Mouse (Mus musculus) embryonic fibroblast, embryonic 13.5 days (primary cell): ENCODE data around the gene Nfib. TPM values are rescaled to one million over a fixed set of nuclear protein-coding genes. Genes with fewer than 3 reads are reported as not detected.

Experiments used
- H3K27ac ChIP-seq: 2 replicates; pipeline ENCODE4 v1.5.1; 2012; ENCODE audit warnings: low read length, control low read depth, inconsistent platforms; ENCODE audit not compliant: insufficient read depth
- H3K4me1 ChIP-seq: 2 replicates; pipeline ENCODE4 v1.6.1; 2011; ENCODE audit warnings: low read length; ENCODE audit not compliant: control insufficient read depth, insufficient read depth
- H3K4me3 ChIP-seq: 2 replicates; pipeline ENCODE4 v1.5.1; 2011; ENCODE audit warnings: mild to moderate bottlenecking, control low read depth, low read length; ENCODE audit not compliant: insufficient read depth
- CTCF ChIP-seq: IDR thresholded peaks from 2 replicates; pipeline ENCODE4 v1.5.1; 2011; ENCODE audit warnings: mild to moderate bottlenecking, control low read depth, low read length, moderate library complexity, borderline replicate concordance; ENCODE audit not compliant: insufficient read depth
- POLR2A ChIP-seq: IDR thresholded peaks from 2 replicates; pipeline ENCODE4 v1.6.1; 2011; ENCODE audit warnings: low read depth, mild to moderate bottlenecking, control low read depth, low read length, moderate library complexity
- polyA plus RNA-seq: library from polyadenylated mRNA; stranded (reverse); fragments of >200 nt; gene quantifications from 2 replicates; pipeline ENCODE4 v1.2.4, GENCODE M21; 2011; ENCODE audit warnings: low read depth; ENCODE audit not compliant: missing spikeins, insufficient read length

The Nfib gene
- polyA plus RNA-seq, 1 experiment = 69.5 TPM

DNA sequence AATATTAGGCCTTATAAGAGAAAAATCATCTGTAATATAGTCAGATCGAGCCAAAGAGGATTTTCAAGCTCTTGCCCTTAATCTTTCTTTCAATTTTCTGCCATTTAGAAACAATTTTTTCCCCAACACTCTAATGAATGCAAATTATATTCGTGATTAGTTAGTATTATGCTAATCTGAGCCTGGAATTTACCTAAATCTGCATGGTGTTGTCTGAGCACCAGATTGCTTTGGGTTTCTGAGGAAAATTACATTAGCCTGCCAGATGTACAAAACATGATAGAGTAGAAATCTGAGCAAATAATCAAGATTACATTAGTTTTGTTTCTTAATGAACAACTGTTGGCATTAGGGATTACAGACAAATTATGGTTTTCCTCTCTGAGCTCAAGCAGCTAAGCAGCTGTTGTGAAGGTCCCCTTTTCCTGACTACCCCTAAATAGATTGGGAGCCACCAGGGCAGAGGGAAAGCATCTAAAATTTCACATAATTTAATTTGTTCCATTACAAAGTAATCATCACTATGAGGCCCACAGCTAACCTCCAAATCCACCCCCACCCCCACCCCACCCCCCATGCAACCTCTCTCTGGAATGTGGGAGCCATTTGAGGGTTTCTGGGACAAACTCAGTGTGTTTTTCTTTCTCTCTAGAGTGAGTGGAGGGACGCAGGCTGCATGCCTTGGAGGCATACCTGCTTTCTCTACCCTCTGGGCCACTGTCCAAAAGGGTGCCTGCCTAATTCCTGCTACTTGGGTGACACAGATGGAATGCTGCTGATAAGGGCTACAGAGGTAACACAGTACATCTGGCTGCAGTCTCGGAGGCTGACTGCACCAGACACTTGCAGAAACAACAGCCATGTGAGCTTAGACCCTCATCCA lies 14.2 kb downstream of the Nfib start:
- Histone ChIP-seq H3K27ac (no peak overlapping the region), H3K4me3 (no peak overlapping the region), H3K4me1 (peaks cover 5% of the 10 kb centered on the region; the same call in 1 of the 2 replicates)
- no peak for TF ChIP-seq CTCF
- no peak for TF ChIP-seq POLR2A

DNA sequence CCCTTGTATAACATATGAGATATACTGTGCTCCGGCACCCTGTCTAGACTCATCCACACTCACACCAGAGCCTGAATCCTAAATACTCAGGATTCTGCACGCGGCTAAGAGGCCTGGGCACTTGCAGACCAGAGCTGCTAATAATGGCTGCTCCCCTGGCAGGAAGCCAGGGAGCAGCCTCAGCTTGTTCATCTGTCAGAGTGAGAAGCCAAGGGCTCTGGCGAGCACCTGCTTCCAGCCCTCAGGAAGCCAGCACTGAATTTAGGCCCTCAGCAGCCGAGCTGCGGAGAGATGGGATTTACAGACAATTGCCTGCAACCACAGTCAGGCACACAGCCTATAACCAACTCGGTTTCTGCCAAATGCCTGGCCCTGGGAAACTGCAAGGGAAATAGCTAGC lies 15.3 kb downstream of the Nfib start:
- TF ChIP-seq CTCF = no peak
- TF ChIP-seq POLR2A = no peak
- Histone ChIP-seq H3K27ac (no peak overlapping the region), H3K4me1 (peaks cover 5% of the 10 kb centered on the region; the same call in 1 of the 2 replicates), H3K4me3 (no peak overlapping the region)

DNA sequence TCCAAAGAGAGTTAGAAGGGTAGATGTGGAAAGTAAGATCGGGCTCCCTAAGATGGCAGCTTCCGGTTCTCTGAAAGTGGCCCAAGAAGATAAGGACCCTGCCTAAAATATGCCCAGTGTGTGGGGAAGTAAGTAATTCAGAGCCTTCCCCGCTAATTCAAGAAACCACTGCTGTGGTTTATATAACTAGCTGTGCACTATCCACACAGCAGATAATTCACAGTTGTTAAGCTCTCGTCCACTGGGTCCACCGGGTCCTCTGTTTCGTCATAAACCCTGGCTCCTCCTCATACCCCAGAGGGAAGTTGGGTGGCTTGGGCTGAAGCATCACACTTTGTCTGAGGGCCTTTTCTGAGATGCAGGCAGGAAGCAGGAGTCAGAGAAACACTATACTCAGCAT lies 19.5 kb downstream of the Nfib start:
- TF ChIP-seq POLR2A = no peak
- no peak for TF ChIP-seq CTCF
- H3K27ac ChIP-seq = no peak overlapping the region
- no peaks in the 10 kb centered on the region for H3K4me1 ChIP-seq
- no peak overlapping the region for H3K4me3 ChIP-seq

DNA sequence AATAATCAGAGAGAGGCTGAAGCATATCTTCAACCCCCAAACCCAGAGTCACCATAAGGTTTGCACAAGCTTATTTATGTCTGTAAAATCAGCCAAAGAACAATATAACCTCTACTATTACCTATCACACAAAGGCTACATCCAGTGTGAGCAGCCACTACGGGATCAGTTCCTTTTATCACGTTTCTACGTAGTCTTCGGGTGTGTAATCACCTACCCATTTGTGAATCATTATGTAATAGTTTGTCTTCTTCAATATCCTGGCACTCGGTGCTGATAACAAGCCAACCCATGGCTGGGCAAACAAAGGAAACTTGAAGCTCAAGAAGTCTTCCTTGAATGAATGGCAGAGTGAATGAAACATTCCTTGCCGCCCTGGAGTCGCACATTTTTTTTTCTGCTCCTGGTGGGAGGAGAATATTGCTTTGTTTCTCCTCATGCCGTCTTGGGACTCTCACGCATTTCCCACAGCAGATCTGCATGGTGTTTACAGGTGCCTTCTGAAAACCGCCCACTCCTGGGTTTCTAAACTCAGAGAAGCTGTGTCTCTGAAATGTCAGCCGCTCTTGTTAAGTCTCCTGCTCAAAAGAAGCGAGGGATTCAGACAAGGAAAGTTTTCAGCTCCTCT lies 21.3 kb downstream of the Nfib start:
- TF ChIP-seq CTCF = no peak
- no peak for TF ChIP-seq POLR2A
- Histone ChIP-seq H3K4me1 (no peaks in the 10 kb centered on the region), H3K27ac (no peak overlapping the region), H3K4me3 (no peak overlapping the region)

DNA sequence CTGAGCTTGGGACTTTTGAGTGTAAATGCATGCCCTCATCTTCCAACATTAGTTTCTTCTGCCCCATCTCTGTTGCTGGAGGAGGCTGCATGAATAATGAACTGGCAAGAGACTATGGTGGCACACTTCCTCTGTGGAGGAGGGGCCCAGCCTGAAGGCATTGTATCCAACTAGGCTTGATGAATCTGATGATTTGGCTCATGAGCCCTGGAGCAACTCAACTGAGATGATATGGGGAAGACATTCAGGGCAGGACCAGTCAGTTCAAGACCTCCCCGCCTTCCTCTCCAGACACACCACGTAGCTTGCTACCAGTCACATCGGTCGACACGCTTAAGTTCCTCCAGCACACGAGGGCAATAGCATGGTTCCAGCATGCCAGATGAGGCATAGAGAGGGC lies 22.0 kb downstream of the Nfib start:
- TF ChIP-seq POLR2A = no peak
- H3K4me3 ChIP-seq = no peak overlapping the region
- no peaks in the 10 kb centered on the region for H3K4me1 ChIP-seq
- H3K27ac ChIP-seq = no peak overlapping the region

DNA sequence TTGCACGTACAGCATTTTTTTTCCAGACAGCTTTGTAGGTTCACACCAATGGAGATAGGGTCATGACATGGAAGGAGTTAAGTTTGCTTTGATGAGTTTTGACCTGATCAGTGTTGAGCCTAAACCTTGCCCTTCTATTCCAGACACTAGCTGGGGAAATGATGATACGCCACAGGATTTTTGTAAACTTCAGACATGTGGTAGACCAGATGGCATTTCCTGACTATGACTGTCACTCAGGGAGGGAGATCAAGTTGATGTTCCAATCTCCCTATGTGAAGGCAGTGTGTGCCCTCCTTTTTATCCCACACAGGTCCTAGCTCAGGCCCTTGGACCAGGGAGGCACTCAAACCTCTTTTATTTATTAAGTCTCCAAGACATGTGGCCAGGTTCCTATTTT lies 29.4 kb downstream of the Nfib start:
- Histone ChIP-seq H3K4me3 (no peak overlapping the region), H3K27ac (no peak overlapping the region), H3K4me1 (no peaks in the 10 kb centered on the region)
- no peak for TF ChIP-seq CTCF
- no peak for TF ChIP-seq POLR2A

DNA sequence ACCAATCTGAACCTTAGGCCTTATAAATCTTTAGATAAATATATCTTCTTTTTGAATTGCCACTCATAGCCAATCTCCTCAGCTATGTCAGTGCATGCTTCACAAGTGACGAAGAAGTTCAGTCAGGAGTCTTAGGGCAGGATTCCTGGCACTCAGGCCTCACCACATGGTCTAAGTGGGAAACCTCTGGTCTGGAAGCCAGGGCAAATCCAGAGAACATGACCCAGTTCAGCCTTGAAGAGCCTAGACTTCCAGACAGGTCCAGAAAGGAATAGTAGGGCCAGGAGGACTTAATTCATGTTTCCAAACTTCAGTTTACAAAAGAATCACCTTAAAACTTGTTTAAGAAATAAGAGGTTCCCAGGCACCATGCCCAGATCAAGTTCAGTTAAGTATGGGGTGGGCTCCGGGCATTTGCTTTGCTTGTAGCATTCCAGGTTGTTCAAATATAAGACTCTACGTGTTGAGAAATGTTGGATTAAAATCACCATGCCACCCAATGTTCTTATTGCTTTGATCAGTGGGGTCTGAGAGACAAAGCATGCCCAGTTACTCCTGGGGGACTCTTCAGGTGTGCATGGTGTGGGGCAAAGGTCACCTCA lies 38.2 kb downstream of the Nfib start:
- TF ChIP-seq CTCF (no peak), POLR2A (no peak)
- no peak overlapping the region for H3K4me3 ChIP-seq
- H3K4me1 ChIP-seq = no peaks in the 10 kb centered on the region
- H3K27ac ChIP-seq = no peak overlapping the region

DNA sequence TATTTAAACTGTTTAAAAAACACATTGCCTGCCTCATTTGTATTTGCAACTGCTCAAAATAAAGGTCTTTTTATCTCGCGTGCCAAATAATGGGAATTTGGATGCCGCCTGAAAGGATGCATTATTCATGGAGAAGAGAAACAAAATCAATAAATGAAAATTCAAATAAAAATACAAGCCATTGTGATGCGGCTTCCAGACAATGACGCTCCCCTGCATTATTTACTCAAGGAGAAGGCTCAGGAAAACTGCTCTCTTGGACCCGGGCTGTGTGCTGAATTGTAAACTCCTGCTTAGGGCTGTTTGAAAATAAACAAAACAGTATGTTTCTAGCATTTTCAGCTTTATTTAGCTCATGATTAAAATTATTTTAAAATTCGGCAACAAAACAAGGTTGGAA lies 41.1 kb downstream of the Nfib start:
- TF ChIP-seq POLR2A (no peak), CTCF (no peak)
- no peaks in the 10 kb centered on the region for H3K4me1 ChIP-seq
- no peak overlapping the region for H3K4me3 ChIP-seq
- no peak overlapping the region for H3K27ac ChIP-seq

DNA sequence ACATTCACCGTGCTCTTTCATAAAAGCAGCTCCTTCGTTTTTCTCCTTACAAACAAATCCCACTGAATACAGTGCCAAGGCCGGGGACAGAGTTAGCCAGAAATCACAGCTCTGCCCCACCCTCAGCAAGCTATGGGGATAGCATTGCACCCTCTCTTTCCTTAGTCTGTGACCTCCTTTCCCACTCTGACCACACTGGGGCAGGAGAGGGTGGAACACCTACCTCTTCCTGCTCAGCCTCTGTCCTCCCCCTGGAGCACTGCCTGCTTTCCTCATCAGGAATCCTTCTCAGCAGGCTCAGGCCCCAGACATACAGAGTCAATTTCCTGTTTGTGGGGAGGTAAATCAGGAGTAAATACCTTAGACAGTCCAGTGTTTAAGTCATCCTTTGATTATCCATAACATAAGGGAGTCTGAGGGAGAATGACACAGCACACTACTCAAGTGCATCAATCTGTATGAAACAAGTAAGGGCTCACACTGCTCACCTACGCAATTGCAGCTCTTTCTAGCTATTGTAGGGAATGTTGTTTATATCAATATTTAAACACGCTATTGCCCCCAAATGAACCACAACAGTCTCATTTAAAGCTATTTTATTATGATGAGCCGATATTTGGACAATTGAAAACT lies 41.7 kb downstream of the Nfib start:
- H3K4me1 ChIP-seq = no peaks in the 10 kb centered on the region
- no peak overlapping the region for H3K27ac ChIP-seq
- no peak for TF ChIP-seq POLR2A
- no peak for TF ChIP-seq CTCF
- H3K4me3 ChIP-seq = no peak overlapping the region
